Mouse (Mus musculus) cerebellum, postnatal 10 days (tissue): ENCODE results near the gene Mgll.

Source experiments
- DNase-seq, 2 experiments: peaks; one replicate each; pipeline ENCODE4 v3.0.0; 2021; ENCODE audit warnings: mixed read lengths in 2 of 2

Gene Mgll

GRCm38 (mm10) chr6:88832663-88833062, 108.5 kb downstream of the Mgll start:
- no peak for DNase-seq

GRCm38 (mm10) chr6:88833340-88834140, 109.3 kb downstream of the Mgll start:
- DNase-seq = peak; percentile 45 to 51

DNA sequence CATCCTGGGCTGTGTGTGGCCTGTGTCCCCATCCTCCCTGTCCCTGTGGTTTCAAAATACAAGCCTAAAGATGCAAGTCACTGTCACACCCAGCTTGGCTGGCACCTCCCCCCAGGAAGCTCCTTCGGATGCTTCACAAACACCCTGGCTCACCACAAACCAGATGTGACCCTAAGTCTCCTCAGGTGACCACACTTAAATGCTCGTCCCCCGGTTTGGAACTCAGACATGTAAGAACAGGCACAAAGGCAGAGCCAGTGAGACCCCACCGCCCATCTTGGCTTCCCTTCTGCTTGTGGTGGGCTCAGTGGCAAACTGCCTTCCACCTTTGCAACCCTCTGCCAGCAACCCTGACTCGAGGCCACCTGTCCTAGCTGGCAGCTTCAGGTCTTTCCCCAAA, 110.8 kb downstream of the Mgll start:
- peak; percentile 76 to 82 for DNase-seq

GRCm38 (mm10) chr6:88836178-88836819, 112.1 kb downstream of the Mgll start:
- peak; percentile 66 to 69 for DNase-seq

DNA sequence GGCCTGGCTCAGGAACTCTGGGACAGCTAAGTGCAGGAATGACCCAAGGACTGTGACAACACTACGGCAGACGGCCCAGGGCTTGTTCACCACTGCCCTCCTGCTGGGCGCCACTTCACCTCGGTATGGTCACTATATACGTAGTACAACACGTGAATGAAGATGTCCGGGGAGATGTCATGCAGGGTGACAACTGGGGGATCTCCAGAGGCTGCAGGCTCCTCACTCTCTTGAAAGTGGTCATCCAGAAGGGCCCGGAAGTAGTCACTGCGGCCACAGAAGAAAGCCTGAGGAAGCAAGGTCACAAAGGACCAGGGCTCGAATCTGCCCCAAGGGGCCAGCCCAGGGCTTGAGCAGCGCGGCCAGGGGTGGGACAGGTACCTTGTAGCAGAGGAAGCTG, 113.8 kb downstream of the Mgll start:
- no peak for DNase-seq

DNA sequence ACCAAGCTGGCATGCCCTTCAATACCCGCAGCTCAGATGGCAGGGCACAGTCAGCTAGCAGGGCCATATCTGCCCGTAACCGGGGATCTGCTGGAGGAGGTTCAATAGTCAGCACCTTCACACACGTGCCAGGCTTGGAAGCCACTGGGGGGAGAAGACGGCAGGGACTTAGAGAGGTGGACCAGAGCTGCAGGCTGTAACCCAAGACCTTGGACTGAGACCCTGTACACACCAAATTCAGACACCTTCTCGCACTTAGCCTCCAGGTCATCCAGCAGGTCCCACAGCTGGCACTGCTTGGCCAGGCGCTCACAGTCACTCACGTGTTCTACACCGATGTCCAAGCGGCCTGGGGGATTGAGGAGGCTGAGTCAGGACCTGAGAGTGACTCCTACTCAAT, 114.4 kb downstream of the Mgll start:
- DNase-seq = no peak

DNA sequence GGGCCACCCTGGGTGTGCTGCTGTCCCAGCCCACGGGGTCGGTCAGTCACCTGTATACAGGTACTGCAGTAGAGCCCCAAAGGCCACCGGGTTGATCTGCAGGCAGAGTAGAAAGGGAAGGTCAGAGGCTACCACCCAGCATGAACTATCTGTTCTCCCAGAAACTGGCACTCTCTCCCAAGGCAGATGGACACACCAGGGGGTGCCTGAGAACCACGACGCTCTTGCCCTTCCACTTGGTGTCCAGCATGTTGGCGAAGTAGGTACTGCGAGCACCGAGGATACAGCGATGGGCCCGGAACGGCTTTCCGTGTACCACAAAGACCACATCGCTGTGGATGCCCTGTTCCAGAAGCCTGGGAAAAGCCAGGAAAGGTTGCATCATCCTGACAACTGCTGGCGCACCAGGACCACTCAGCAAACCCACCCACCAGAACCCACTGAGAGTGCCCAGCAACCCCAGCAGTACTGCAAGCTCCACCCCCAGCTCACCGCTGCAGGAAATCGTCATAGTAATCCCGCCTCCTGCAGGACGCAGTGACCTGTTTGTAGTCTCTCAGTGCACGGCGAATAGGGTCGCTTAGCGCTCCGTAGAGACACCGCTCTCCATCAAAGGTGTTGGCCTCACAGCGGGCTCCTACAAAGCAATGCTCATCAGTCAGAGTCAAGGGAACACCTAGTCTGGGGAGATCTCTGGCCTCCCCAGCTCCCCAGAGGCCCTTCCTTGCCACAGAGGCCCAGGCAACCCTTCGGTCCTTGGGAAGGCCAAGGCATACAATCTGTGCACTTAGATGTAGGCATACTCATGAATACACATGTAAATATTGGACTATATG, 115.1 kb downstream of the Mgll start:
- DNase-seq = peak; percentile 48 to 65

- DNase-seq = no peak
Measured at GRCm38 (mm10) chr6:88840211-88840610, 116.0 kb downstream of the Mgll start.

DNA sequence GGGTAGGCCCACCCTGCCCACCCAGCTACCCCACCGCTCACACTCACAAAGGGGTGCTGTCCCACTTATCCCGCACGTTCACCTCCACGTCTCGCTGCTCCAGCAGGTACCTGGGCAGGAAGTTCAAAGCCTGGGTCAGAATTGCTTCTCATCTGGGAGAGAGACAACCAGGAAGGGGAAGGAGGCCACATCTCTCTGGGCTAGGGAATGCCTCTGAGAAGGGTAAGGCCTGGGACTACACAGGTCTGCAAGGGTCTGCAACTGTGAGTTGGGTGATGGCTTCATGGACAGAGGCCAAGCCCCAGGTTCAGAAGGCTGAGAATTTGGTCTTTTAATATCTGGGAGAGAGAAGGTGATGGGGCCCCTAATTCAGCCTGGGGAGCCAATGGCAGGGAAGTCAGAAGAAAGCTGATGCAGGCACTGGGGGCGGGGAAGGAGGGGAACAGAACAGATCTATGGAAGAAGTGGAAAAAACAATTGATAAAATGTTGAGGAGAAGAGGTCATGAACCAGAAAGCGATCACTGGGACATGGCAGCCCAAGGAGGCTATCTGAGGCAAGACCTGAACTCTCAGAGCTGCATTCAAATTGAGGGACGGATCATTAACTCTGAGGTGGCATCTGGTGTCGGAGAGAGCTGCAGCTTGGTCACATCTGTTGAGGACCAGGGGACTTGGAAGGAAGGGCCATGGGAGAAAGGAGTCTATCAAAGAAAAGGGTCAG, 116.7 kb downstream of the Mgll start:
- DNase-seq = peak in 1 of 2 experiments; percentile 33

DNA sequence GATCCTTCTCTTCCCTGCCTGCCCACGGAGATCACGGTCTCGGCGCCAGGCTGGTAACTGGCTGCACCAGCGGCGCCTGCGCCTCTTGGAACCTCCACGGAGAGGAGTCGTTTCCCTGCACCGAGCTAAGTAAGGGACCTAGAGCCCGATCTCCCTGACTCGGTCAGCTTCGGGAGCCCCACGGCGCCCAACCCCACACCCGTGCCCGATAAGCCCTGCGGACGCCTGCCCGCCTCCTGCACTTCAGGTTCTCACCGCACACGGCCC, 117.2 kb downstream of the Mgll start:
- no peak for DNase-seq

DNA sequence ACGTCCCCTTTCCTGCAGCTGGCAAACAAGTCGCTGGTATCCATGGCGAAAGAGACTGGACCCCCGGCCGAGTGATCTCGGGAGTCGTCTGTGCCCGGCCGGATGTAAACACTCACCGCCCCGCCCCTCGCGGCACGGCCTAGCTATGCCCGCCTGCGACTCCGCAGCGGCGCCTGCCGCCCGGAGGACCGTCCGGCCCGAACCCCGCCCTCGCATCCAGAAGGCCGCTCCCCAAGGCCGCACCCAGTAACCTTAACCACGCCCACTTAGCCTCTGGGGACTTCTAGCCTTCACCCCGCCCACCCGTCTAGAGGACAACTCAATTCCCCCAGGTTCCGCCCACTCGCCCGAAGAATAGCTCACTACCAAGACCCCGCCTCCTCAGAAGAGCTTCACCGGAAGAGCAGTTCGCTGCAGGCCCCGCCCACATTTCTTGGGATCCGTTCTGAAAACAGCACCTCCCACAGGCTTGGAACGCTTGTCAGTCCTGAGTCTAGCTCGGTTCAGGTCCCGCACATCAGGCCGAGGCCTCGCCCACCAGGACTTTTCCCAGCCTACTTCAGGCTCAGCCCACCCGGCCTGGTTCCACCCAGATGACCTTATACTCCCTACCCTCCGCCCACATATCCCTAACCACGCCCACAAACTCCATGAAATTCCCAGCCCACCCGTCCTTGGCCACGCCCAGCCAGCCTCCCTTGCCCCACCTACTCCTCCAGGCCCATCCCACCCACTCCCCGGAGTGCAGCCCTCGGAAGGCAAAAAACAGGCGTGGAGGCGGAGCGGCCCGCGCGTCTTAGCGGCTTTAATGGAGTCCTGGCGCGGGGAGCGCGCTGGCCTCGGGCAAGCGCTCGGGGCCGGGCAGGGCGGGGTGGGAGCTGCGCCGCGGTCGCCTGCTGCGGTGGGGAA, 117.8 kb downstream of the Mgll start, which contains the start of gene Abtb1:
Abtb1 (minus strand) TSS at position 204 of the 909 bp plus-strand sequence.
- peak; percentile 99 for DNase-seq

DNA sequence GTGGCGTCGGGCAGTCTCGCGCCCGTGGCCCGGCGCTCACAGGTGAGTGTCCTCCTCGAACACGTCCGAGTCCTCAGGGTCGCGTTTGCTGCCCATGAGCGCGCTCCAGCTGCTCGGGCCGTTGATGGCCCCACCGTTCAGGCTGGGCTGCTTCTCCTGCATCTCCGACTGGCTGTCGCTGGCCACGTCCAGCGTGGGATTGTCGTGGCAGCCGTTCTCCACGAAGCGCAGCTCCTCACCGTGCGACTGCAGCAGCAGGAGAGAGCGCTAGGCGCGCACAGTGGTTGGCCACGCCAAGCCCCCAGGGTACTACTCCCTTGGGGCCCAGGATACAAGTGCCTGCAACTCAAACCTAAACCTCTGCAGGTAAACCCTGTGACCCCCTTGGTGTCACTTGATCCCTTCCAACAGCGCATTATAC, 118.5 kb downstream of the Mgll start:
- DNase-seq = peak in 1 of 2 experiments; percentile 75

DNA sequence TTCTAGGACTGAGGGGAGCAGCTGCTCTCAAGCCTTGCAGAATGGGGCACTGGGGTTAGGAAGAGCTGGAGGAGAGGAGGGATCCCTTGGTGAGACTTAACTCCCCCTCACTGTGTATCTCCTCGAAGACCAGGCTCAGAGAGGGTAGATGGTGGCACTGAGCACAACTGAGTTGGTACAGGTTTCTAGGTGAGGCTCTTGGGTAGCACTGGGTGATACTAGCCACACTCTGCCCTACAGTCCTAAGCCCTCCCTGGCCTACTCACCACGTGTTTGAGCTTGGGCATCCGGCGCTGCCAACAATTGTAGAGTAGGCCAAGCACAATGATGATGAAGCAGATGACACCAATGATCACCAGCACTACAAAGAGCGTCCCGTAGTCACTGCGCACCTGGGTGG, 119.0 kb downstream of the Mgll start:
- peak in 1 of 2 experiments; percentile 39 for DNase-seq

DNA sequence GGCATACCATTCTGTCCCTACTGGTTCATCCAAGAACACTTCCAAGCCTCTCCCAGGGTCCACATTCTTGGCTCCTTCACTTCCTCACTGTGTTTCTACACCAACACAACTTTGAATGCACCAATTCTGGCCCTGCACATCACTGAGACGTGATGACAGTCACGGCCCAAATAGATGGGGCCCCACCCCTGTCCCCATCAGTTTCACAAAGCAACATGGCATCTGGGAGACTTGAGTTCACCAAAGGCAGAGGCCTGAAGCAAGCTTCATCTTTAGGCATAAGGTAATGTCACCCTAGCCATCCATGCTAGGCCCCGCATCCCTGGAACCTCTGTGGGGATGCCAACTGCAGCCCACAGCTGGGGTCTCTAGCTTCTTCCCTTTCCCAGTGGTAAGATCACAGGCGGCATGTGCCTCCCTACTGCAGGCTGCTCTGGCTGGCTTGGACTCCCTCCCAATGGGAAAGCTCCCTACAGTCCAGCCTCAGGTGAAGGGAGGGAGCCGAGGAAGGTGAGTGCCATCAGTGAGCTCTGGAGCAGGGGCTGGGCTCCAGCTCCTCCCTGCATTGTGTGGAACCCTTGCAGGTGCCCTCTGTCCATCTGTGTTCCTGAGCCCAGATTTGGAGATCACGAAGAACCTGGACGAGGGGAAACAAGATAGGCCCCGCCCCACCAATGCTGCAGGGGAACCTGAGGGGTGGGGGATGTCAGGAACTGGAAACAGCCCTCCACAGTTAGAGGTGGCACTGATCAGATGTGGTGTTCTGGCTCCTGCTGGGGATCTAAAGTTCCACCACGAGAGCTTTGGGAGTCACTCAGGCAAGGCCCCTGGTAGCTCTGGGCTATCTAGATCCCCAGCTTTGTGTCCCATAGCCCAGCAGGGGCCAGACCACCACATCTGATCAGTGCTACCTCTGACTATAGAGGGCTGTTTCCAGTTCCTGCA, 119.8 kb downstream of the Mgll start:
- DNase-seq = peak in 1 of 2 experiments; percentile 30

GRCm38 (mm10) chr6:88844901-88845565, 120.8 kb downstream of the Mgll start:
- peak; percentile 28 to 40 for DNase-seq

- no peak for DNase-seq
Measured at GRCm38 (mm10) chr6:88847571-88847970, 123.4 kb downstream of the Mgll start.

GRCm38 (mm10) chr6:88849270-88849669, 125.1 kb downstream of the Mgll start:
- DNase-seq = peak in 1 of 2 experiments; percentile 64

DNA sequence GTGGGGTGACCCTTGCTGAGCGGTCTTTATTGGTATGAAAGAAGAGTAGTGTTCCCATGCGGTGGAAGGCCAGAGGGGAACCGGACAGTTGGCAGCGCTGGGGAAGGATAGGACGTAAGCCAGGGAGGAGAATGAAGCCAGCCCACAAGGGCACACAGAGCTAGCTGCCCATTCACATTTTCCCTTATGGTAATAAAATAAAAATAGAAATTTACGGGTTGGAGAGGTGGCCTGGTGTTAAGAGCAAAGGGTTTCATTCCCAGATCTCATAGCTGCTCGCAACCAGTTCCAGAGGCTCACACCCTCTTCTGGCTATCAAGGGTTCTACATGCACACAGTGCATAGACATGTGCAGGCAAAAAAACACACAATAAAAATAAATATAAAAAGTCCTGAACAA, 125.8 kb downstream of the Mgll start:
- peak; percentile 58 to 70 for DNase-seq

GRCm38 (mm10) chr6:88854509-88854908, 130.3 kb downstream of the Mgll start:
- peak in 1 of 2 experiments; percentile 12 for DNase-seq

DNA sequence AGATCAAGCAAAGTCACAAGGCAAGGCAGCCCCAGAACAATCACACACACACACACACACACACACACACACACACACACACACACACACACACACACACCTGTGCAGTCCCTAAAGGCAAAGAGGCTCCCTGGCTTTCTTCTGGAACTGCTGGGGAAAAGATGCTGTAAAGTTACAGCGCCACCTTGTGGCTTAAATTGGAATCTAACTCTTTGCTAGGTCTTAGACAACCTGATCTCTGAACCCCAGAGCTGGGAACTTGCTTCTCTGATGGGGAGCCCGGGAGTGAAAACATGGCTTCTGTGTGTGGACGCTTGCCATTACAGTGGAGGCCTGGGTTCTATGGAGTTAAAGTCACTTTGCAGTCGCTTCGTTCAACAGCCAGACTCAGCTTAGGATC, 131.4 kb downstream of the Mgll start:
- DNase-seq = peak; percentile 85 to 92
